Mouse (Mus musculus): ENCODE measurements around the gene Irs2.

DNA sequence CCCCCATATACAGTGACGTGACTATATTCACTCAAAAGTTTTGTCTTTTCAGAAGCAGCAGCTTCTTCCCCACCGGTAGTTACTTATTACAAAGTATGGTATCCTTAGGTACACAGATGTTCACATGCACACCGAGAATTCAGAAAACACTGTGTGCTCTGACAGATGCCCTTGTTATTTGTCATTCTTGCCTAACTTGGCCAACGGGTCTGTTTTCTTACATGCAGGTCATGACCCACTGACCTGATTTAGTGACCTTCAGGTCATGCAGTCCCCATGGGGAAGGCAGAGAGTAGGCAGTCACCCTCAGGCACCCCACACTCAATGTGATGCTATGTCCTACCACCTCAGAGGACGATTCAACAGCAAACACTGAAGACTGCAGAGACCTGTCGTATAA is 68.4 kb downstream of the Irs2 start:
- TF ChIP-seq HCFC1 (IDR thresholded peaks at IDR 0.05; ENCODE audit: borderline replicate concordance, insufficient read depth, low read length) (no peak), CHD2 (IDR thresholded peaks at IDR 0.05; ENCODE audit: low read depth, low read length) (no peak)
